Mouse (Mus musculus): ENCODE measurements at regions not wholly inside any gene's neighbourhood (a gene's known extent, or its start where the extent isn't known, plus 50 kb on each side); places are given as distances from the start of the nearest gene placed in this dataset.
A peak's percentile ranks its signal among the peaks of the same experiment; 100 is the strongest.

DNA sequence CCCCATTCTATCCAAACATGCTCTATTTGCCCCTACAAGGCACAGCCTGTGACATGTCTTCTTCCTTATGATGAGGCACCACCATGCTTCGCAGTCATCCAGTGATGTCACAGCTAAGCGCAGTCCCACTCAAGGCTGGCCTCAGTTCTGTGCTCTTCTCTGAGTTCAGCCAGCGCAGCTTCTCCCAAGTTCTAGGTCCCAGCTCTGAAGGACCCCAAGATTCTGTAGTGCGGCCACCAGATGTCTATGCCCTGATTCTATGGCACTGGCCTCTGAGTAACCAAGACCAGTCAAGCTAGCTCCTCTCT is 443.2 kb upstream of the Smim15 start:
- intact Hi-C loops (cut with DNase I) = no loop called here
- DNase-seq (ENCODE audit: extremely low spot score in 1 of 2, low spot score in 2 of 2) = no peak
- TF ChIP-seq CTCF (IDR thresholded peaks at IDR 0.05) = no peak
- no peak overlapping the region for H3K4me3 ChIP-seq
- no peak overlapping the region for H3K27ac ChIP-seq

DNA sequence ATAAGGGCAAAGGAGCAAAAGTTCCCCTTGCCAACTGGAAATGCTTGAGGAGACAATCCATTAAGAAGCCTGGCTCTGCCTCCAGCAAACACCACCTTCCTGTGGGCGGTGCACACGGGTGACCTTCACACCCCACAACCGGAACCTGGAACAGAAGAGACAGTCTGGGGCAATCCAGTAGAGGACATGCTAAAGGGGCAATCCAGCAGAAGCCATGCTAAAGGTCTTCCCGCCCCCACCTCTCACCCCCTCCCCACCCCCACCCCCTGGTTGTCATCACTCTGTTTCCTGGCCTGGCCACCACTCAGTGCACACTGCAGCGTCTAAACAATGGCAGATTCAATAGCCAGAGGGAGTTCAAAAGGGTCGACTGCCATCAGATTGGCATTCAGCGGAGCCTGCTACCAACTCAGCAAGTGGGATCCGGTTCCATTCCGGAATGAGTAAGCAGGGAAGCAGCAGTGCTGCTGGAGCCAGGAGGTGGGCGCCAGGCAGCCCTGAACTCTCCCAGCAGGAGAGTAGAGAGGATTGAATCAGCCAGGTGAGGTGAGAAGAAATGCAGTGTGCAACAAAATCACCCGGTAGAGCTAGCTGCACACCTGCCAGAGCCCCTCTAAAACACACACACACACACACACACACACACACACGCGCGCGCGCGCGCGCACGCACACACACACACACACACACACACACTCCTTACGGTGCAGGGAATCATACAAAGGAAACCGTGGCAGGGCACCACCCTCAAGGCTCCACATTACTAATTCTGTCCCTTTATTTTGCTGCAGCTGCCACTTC is 443.7 kb upstream of the Smim15 start:
- peak in 1 of 2 experiments; percentile 33 for DNase-seq (ENCODE audit: extremely low spot score in 1 of 2, low spot score in 2 of 2)
- H3K4me3 ChIP-seq = no peak overlapping the region

DNA sequence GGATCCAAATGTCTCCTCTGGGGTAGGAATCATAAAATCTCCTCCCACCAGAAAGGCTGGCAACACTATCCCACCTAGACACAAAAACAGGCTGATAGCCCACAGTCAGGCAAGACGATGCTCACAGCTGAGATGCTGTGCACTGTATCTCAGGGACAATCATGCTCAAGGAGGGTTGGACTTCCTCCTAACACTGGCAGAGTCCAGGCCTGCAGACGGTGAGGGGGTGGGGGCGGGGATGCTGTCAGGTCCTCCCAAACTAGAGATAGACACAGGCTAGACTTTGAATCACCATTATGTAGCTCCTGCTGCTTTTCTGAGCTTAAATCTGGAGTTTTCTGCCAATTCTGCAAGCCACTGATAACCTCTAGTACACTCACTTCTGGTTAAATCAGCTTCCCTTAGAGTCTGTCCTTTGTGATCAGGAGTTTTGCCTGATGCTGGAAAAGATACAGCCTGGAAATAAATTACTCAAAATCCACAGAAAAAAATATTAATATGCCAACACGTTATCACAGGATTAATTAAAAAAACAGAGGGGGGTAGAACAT is 445.1 kb upstream of the Smim15 start:
- intact Hi-C loops (cut with DNase I) = no loop called here
- no peak for DNase-seq (ENCODE audit: extremely low spot score in 1 of 2, low spot score in 2 of 2)
- TF ChIP-seq CTCF (IDR thresholded peaks at IDR 0.05) = no peak
- no peak overlapping the region for H3K27ac ChIP-seq
- H3K4me3 ChIP-seq = no peak overlapping the region

More for the DNA sequence above, 443.7 kb upstream of the Smim15 start:
- no peak for TF ChIP-seq CTCF (IDR thresholded peaks at IDR 0.05)
- intact Hi-C loops (cut with DNase I) = no loop called here
- H3K27ac ChIP-seq = no peak overlapping the region

DNA sequence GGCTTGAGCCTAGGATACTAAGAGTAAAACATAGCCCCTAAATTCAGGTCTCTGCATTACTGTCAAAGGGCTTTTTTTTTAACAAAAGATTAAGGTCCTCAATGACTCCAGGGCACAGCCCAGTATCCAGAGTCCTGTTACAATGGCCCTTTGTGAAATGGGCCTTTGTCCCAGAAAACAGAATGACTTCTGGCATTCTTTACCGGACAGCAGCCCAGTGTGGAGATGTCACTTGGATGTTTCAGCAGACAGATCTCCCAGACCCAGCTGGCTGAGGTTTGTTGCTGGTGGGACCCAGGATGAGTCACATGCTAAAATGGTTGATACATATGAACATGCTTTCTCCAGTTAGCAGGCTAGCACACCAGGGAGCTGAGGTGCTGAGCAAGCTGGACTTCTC is 445.9 kb upstream of the Smim15 start:
- intact Hi-C loops (cut with DNase I) = no loop called here

DNA sequence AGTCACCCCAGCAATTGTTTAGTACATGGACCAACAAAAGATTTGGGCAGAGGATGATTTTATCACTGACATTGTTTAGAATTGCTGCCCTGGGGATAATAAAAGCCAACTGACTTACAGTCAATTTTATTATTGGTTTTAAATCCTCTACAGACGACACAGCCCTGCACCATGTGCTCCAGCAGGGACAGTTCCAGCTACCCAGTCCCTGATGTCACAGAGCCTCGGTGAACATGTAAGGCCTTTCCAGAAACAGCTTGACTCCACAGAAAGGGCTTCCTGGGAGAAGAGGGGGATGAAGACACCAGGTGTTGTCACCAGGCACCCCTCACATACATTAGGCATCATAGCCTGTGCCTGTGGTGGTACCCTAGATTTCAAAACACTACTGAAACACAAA is 447.0 kb upstream of the Smim15 start:
- intact Hi-C loops (cut with DNase I) = no loop called here
- TF ChIP-seq CTCF (IDR thresholded peaks at IDR 0.05) = no peak
- DNase-seq (ENCODE audit: extremely low spot score in 1 of 2, low spot score in 2 of 2) = no peak
- H3K4me3 ChIP-seq = no peak overlapping the region
- H3K27ac ChIP-seq = no peak overlapping the region

More for the DNA sequence above, 445.9 kb upstream of the Smim15 start:
- DNase-seq (ENCODE audit: extremely low spot score in 1 of 2, low spot score in 2 of 2) = no peak
- no peak for TF ChIP-seq CTCF (IDR thresholded peaks at IDR 0.05)
- Histone ChIP-seq H3K4me3 (no peak overlapping the region), H3K27ac (no peak overlapping the region)

DNA sequence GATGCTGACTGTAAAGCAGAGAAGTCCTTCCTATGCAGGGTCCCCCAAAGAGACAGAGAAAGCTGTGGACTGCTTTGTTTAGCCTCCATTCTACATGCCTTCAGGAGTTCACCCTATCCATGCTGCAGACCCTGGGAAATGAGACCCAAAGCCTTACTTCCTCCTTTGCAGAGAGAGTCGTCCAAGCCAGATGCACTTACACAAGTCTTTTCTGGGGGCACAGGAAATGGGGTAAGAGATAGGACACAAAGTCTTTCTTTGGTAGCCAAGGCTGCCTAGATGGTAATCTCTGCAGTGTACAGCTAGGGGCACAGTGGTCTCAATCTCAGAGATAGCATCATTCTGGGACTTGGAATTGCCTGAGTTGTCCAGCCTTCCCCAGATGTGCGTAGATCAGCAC is 448.1 kb upstream of the Smim15 start:
- intact Hi-C loops (cut with DNase I) = no loop called here
- no peak for TF ChIP-seq CTCF (IDR thresholded peaks at IDR 0.05)

DNA sequence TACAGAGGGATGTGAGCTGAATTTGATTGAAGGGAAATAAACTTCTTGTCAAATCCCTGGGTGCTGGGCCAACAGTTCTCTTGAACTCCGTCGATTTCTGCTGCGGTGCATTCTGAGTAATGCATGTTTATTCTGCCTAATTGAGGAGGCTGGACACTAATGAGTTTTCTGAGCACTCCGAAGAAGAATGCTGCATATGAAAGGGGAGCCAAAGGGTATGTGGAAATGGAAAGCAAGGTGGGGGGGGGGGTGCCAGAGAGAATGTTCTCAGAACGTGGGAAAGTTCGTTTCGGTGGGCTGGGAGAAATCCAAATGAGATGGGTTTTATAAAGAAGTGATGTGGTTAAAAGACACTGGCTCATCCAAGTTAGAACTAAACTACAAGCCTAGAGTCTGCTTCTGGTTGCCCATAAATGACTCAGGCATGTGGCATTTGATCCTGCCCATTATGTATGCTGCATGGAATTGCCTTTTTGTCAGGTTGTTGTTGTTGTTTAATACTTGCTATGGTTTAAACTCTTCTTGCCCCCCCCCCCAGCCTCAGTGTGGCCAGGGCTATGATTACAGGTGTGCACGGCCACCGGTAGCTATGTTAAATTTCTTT is 455.7 kb upstream of the Smim15 start:
- no peak for DNase-seq (ENCODE audit: extremely low spot score in 1 of 2, low spot score in 2 of 2)
- no peak for TF ChIP-seq CTCF (IDR thresholded peaks at IDR 0.05)
- H3K4me3 ChIP-seq = no peak overlapping the region
- intact Hi-C loops (cut with DNase I) = no loop called here
- H3K27ac ChIP-seq = no peak overlapping the region

More for the DNA sequence above, 448.1 kb upstream of the Smim15 start:
- Histone ChIP-seq H3K4me3 (no peak overlapping the region), H3K27ac (no peak overlapping the region)
- DNase-seq (ENCODE audit: extremely low spot score in 1 of 2, low spot score in 2 of 2) = no peak

DNA sequence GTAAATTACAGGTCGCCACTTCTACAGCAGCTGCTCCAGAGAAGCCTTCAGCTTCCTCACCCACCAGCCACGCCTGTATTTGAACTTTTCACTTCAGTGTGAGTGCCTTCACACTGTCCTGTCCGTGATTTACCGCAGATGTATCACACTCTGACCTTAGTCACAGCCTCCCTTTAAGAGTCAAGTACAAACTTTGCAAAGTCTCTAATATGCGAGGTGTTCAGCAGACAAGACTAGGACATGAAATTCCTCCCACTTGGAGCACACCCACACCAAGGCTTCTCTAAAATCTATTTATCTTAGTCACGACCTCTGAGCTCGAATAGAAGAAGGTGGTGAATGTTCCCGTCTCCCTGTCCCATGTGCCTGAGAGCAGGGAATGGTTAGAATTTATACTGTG is 456.6 kb upstream of the Smim15 start:
- no peak for DNase-seq (ENCODE audit: extremely low spot score in 1 of 2, low spot score in 2 of 2)

DNA sequence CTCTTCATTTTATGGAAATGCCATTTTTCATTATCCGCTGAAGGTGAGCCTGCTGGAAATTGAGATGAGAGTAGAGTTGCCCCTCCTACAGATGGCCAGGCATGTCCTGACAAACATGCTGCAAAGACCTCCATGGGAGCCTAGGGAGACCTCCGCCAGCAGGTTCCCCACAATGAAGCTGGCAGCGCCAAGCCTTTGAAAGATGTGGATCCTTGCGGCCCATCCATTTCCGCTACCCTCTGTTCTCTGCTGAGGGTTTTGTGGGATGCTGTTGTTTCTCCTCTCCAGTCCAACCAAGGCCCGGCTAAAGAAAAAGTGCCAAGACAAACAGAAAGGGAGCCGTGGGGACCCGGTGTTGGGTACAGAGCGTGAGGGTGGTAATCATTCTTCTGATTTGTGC is 458.3 kb upstream of the Smim15 start:
- no peak overlapping the region for H3K27ac ChIP-seq
- TF ChIP-seq CTCF (IDR thresholded peaks at IDR 0.05) = no peak
- H3K4me3 ChIP-seq = no peak overlapping the region
- intact Hi-C loops (cut with DNase I) = no loop called here
- DNase-seq (ENCODE audit: extremely low spot score in 1 of 2, low spot score in 2 of 2) = no peak

More for the DNA sequence above, 456.6 kb upstream of the Smim15 start:
- no peak for TF ChIP-seq CTCF (IDR thresholded peaks at IDR 0.05)
- H3K4me3 ChIP-seq = no peak overlapping the region
- intact Hi-C loops (cut with DNase I) = no loop called here
- H3K27ac ChIP-seq = no peak overlapping the region

DNA sequence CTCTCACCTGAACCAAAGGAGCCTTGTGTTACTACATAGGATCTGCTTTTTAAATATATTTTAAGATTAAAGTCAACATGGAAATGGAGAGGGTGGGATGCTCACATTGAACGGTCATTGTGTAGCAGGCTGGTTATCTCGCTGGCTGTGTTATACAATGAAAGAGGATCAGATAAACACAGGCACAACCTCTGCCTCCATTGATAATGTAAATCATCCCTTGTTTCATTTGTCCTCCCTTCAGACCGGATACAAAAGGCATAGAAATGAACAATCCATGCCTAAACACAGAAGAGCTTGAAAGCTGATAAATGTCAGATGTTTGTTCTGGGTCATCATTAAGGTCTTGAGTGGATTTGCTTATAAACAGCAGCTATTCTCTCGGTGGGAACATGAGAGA is 458.9 kb upstream of the Smim15 start:
- no peak for DNase-seq (ENCODE audit: extremely low spot score in 1 of 2, low spot score in 2 of 2)
- intact Hi-C loops (cut with DNase I) = no loop called here
- no peak for TF ChIP-seq CTCF (IDR thresholded peaks at IDR 0.05)
- H3K27ac ChIP-seq = no peak overlapping the region
- H3K4me3 ChIP-seq = no peak overlapping the region

DNA sequence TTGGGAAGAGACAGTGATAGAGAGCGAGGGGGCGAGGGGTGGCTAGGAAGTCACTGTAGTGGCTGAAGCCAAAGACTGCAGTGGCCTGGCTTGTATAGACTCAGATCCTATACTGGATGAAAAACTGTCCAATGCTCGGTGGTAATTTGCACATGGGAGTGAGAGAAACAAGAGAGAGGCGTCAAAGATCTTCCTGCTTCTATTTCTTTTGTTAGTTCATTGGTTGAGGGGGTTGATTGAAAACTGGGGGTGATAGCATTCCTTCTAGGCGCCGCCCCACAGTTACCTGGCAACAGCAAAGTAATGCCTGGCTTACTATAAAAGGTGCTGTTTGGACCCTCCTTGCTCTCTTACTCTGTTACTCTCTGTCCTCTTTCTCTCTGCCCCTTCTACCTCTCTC is 465.3 kb upstream of the Smim15 start:
- Histone ChIP-seq H3K4me3 (no peak overlapping the region), H3K27ac (no peak overlapping the region)
- TF ChIP-seq CTCF (IDR thresholded peaks at IDR 0.05) = no peak
- intact Hi-C loops (cut with DNase I) = no loop called here
- no peak for DNase-seq (ENCODE audit: extremely low spot score in 1 of 2, low spot score in 2 of 2)

DNA sequence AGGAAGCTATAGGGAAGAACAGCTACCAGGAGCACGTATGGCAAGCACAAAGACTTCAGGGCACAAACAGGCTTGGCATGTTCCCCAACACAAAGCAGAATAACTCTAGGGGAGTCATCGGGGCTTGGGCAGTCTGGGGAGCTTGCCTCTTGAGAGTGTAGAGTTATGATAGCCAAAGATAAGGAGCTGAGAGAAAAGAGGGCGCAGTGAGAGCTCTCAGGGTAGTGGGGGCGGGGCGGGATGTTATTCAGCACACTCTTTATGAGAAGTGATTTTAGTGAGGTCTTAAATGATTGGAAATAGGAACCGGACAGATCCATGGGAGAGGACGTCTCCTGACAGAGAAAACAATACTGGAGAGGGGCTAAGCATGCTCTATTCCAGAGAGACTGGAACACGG is 466.4 kb upstream of the Smim15 start:
- TF ChIP-seq CTCF (IDR thresholded peaks at IDR 0.05) = no peak
- no peak for DNase-seq (ENCODE audit: extremely low spot score in 1 of 2, low spot score in 2 of 2)
- intact Hi-C loops (cut with DNase I) = no loop called here

DNA sequence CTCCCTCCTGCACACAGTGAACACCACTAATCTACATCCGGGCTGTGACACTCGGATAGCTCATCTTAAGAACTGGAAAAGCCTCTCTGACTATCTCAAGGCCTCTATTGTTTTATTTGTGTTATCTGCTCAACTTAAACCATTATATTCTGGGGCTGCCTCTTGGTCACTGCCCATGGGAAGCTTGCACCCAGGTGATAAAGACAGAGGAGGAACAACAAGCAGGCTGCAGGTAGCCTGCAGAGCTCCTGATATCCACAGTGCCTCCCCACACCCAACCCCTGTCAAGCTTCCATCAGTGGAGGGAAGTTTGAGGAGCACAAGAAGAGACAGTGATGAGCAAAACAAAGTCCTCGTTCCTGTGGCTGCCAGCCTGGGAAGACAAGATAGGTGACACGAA is 467.0 kb upstream of the Smim15 start:
- DNase-seq (ENCODE audit: extremely low spot score in 1 of 2, low spot score in 2 of 2) = no peak
- Histone ChIP-seq H3K27ac (no peak overlapping the region), H3K4me3 (no peak overlapping the region)
- intact Hi-C loops (cut with DNase I) = no loop called here
- no peak for TF ChIP-seq CTCF (IDR thresholded peaks at IDR 0.05)

More for the DNA sequence above, 466.4 kb upstream of the Smim15 start:
- H3K27ac ChIP-seq = no peak overlapping the region
- no peak overlapping the region for H3K4me3 ChIP-seq

Data from left cerebral cortex, adult 2 months (tissue).